Mouse (Mus musculus): ENCODE measurements around the gene P2ry1. TPM values are rescaled to one million over a fixed set of nuclear protein-coding genes. Genes with fewer than 3 reads are reported as not detected.

P2ry1 gene
- polyA plus RNA-seq, 1 experiment from 2014 or later = 3.5 TPM

DNA sequence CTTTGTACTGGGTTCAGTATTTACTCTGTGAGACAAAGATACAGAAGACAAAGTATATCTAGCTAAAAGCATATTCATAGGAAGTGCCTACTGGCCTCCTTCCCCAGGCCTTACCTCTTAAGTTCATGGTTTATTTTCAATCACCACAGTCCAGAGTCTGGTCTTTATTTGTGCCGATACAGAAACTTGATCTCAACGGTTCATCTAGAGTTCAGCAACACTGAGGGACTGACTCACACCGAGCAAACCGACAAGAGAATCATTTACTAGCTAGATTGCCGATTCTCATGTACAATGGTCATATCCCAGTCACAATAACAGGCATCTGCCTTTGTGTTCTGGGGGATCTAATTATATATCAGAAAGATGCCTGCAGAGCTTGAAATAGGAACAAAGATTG lies 9.1 kb downstream of the P2ry1 start:
- Histone ChIP-seq H3K36me3 (no peaks in the 10 kb centered on the region), H3K4me3 (no peak overlapping the region), H3K4me2 (no peak overlapping the region), H3K27ac (replicated peaks) (no peak overlapping the region), H3K9ac (no peak overlapping the region), H3K27me3 (no peaks in the 10 kb centered on the region), H3K9me3 (no peaks in the 10 kb centered on the region), H3K4me1 (replicated peaks) (no peaks in the 10 kb centered on the region)
- ATAC-seq (ENCODE audit: low read depth) = no peak
- WGBS = 35% methylated on average over 5 of the region's 5 CpGs

DNA sequence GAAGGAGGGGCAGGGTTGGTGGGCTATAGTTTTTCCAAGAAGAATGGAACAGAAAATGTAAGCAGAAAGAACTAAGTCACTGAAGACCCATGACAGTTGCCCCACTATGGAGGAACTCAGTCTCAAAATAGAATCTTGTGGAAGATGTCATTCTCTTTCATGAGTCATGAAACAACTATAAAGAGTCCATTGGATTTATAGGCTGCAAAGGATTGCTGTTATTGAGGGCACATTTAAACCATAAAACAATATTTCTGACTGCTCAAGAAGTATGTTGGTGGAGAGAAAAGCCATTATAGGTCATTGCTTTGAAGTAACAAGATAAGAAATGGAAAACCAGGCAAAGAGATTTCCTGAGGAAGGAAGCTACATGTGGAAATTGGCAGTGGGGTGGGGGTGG lies 10.0 kb downstream of the P2ry1 start:
- Histone ChIP-seq H3K9ac (no peak overlapping the region), H3K4me3 (no peak overlapping the region), H3K36me3 (no peaks in the 10 kb centered on the region), H3K4me2 (no peak overlapping the region), H3K27me3 (no peaks in the 10 kb centered on the region), H3K27ac (replicated peaks) (no peak overlapping the region), H3K9me3 (no peaks in the 10 kb centered on the region), H3K4me1 (replicated peaks) (no peaks in the 10 kb centered on the region)
- ATAC-seq (ENCODE audit: low read depth) = no peak

DNA sequence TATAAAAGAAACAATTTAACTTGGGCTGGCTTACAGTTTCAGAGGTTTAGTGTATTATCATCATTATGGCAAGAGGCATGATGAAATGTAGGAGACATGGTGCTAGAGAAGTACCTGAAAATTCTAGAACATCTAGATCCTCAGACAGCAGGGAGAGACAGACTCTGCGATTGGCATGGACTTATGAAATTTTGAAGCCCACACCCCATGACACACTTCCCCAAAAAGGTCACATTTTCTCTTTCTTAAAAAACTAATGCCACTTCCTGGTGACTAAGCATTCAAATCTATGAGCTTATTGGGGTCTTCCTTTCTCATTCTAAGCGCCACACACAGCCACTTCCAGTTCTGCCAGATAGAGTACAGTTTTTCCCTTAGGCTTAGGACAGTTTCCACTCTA lies 14.1 kb downstream of the P2ry1 start:
- Histone ChIP-seq H3K4me2 (no peak overlapping the region), H3K9me3 (no peaks in the 10 kb centered on the region), H3K4me3 (no peak overlapping the region), H3K9ac (no peak overlapping the region), H3K27ac (replicated peaks) (no peak overlapping the region), H3K36me3 (no peaks in the 10 kb centered on the region), H3K27me3 (no peaks in the 10 kb centered on the region), H3K4me1 (replicated peaks) (no peaks in the 10 kb centered on the region)
- WGBS = 94% methylated on average over 2 of the region's 2 CpGs
- no peak for ATAC-seq (ENCODE audit: low read depth)

DNA sequence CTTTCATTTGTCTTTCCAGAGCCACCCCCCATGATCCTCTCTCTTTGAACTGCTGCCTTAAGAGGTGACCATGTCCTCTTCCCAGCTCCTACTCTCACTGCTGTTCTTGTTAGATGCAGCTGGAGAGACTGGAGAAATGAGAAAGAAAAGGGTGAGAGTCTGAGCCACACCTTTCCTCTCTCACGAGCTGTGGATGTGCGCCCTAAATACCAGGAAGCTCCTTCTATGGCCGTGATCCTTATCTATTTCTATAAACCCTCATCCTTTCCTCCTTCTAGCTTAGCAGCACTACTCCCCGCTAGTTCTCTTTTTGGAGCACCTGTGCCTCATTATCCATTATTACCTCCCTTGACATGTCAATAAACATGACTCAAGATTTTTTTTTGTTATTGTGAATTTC lies 29.5 kb downstream of the P2ry1 start:
- WGBS = 89% methylated on average over 4 of the region's 4 CpGs
- H3K4me2 ChIP-seq = no peak overlapping the region
- no peak overlapping the region for H3K27ac ChIP-seq (replicated peaks)
- H3K27me3 ChIP-seq = no peaks in the 10 kb centered on the region
- no peaks in the 10 kb centered on the region for H3K36me3 ChIP-seq
- H3K9me3 ChIP-seq = no peaks in the 10 kb centered on the region
- no peak overlapping the region for H3K4me3 ChIP-seq
- no peak overlapping the region for H3K9ac ChIP-seq
- no peak for ATAC-seq (ENCODE audit: low read depth)
- no peaks in the 10 kb centered on the region for H3K4me1 ChIP-seq (replicated peaks)

DNA sequence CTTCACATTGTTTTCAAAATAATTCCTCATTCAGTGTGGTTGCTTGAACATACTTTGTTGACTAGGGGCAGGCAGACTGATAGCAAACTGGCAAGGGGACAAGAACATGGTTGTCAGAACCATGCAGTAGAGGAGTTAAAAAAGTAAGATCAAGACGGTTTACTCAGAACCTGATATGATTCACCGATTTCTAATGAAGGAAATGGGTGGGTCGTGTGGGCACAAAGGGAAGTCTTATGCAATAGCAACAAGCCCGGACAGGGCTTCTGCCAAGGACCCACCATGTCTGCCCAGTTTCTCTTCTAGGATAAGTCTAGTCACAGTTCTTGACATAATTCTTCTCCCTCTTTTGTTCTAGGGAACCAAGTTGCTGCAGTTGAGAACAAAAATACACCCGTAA lies 33.0 kb downstream of the P2ry1 start:
- Histone ChIP-seq H3K4me3 (no peak overlapping the region), H3K4me2 (no peak overlapping the region), H3K27me3 (no peaks in the 10 kb centered on the region), H3K9me3 (no peaks in the 10 kb centered on the region), H3K27ac (replicated peaks) (no peak overlapping the region), H3K9ac (no peak overlapping the region), H3K36me3 (no peaks in the 10 kb centered on the region), H3K4me1 (replicated peaks) (no peaks in the 10 kb centered on the region)
- ATAC-seq (ENCODE audit: low read depth) = no peak
- 80% methylated on average over 5 of the region's 5 CpGs for WGBS

DNA sequence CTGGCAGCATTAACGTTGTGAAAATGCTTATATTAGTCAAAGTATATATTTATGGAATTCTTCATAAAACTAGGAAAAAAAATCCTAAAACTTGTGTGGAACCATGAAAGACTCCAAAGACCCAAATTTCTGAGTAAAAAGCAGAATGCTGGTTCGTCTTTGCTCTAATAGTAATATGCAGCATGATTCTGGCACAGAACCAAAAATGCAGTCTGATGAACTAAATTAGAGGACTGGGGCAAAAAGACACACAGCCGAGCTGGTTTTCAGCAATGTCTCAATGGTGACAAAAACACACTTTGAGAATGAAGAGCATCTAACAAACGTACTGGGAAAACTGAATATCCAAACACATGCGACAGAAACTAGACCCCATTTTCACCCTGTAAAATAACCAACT lies 37.3 kb downstream of the P2ry1 start:
- no peaks in the 10 kb centered on the region for H3K9me3 ChIP-seq
- H3K27ac ChIP-seq (replicated peaks) = no peak overlapping the region
- no peaks in the 10 kb centered on the region for H3K27me3 ChIP-seq
- ATAC-seq (ENCODE audit: low read depth) = no peak
- H3K4me1 ChIP-seq (replicated peaks) = no peaks in the 10 kb centered on the region
- no peaks in the 10 kb centered on the region for H3K36me3 ChIP-seq
- H3K4me3 ChIP-seq = no peak overlapping the region
- no peak overlapping the region for H3K4me2 ChIP-seq
- H3K9ac ChIP-seq = no peak overlapping the region
- 54% methylated on average over 5 of the region's 5 CpGs for WGBS

DNA sequence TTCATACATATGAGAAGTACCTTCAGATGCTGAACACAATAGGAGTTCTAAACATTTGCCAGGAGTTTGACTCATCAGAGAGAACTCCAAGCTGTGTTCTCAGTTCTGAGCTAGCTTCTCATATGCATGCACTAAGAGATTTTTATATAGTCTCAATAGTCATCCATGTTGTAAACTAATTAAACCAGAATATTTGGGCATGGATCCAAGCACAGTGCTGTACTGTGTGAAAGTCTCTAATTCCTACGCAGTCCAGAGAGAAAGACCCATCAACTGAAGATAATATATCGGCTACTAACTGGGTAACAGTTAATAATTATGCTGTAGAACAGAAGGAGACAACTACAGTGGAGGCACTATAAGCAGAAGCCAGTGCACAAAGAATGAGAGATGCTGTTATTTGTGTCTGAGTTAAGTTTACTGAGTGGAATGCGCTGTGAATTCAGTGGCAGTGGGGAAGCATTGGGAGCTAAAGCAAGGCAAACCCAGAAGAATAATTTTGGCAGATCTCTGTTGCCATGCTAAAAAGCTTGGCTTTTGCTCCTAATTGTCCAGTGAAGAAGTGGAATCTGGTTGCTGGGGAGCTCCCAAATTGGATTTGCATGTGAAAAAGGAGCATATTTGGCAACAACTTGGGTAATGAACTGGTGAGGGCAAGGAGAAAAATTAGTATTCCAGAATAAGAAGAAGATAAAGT lies 47.5 kb downstream of the P2ry1 start:
- Histone ChIP-seq H3K36me3 (no peaks in the 10 kb centered on the region), H3K9me3 (no peaks in the 10 kb centered on the region), H3K9ac (no peak overlapping the region), H3K27me3 (no peaks in the 10 kb centered on the region), H3K27ac (replicated peaks) (no peak overlapping the region), H3K4me1 (replicated peaks) (no peaks in the 10 kb centered on the region), H3K4me3 (no peak overlapping the region), H3K4me2 (no peak overlapping the region)
- peak; percentile 27; the same call in 1 of the 2 replicates for ATAC-seq (ENCODE audit: low read depth)
- WGBS = 68% methylated on average over 3 of the region's 3 CpGs
